Mouse (Mus musculus): ENCODE data around the gene Ciao2a. TPM values are rescaled to one million over a fixed set of nuclear protein-coding genes. Genes with fewer than 3 reads are reported as not detected.
A peak's percentile ranks its signal among the peaks of the same experiment; 100 is the strongest.

Gene Ciao2a
- 100 to 1,000 TPM; 103 TPM for total RNA-seq (2021)
- long read RNA-seq, experiment 1, transcript Ciao2a-201 (5 exons, 1,240 nt): major isoform, 83 of 99 reads
- long read RNA-seq, experiment 1, partial matches to known transcripts: 3 of 99 reads
- long read RNA-seq, experiment 1, other reads (novel, unspliced or antisense): 13 of 99 reads
- long read RNA-seq, experiment 2, transcript Ciao2a-201 (5 exons, 1,240 nt): major isoform, 110 of 122 reads
- long read RNA-seq, experiment 2, partial matches to known transcripts: 0 of 122 reads
- long read RNA-seq, experiment 2, other reads (novel, unspliced or antisense): 12 of 122 reads

DNA sequence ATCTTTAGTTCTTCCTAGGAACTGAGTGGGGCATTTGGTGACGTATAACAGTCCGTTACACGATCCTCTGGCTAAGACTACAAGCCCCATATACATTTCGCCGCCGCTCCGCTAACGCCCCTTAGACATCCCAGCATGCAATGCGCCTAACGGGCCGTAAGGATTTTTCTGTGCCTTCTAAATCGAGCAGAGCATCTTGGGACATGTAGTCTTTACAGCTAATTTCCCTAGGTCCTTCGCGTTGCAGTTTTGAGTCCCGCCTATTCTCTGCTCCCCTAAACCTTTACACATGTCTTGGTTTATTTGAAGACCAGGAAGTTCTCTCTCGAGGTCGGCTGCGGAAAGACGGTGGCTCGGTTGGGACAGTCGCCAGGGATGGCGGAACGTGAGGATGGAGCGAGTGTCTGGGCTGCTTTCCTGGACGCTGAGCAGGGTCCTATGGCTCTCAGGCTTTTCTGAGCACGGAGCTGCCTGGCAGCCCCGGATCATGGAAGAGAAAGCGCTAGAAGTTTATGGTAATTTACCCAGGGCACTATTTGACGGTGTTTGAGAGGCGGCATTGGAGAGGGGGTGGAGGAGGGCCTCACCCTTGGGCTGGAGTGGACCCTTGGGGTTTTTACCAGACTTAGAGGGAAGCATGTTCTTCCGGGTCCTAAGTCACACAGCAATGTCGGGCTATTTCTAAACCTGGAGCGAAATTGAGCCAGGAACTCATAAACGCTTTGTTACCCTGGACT is at the start of gene Ciao2a, which contains the start of gene Snx1:
Ciao2a (plus strand) TSS at position 156 of the 737 bp plus-strand sequence.
Snx1 (minus strand) TSS at position 132 of the 737 bp plus-strand sequence.
- peak; percentile 62 to 83 for DNase-seq (ENCODE audit: low spot score in 2 of 2)

DNA sequence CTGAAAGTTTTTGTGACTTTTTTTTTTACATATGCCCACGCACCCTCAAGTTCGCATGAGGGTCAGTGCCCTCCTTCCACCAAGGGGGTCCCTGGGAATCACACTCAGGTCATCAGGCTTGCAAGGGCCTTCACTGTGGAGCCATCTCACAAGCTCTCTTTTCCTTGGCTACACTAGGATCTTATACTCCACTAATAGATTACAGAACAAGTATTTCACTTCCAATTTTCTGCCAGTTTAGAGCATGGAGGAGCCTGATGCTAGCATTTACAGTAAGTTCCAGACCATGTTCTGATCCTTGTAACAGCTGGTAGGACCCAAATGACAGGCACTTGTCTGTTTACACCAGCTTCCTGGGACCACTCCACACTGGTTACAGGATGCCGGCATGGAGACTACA is 48.3 kb upstream of the Ciao2a start:
- no peak for DNase-seq (ENCODE audit: low spot score in 2 of 2)

DNA sequence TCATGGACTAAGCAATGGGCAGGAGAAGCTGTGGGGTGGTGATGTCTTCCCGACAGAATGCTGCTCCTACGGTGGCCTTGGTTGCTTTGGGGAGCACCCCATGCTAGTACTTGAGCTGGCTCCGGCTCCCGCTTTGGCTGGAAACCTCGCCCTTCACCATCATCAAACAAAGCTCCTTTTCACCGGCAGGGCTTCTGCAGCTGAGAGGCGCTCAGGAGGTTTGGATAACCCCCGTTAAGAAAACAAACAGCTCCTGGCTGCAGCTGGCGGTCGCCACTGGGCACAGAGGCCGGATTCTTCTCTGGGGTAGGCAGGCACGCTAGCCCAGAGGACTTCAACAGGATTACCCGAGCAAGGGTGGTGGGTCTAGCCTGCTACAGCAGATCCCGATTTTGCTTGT is 47.9 kb upstream of the Ciao2a start:
- no peak for DNase-seq (ENCODE audit: low spot score in 2 of 2)

DNA sequence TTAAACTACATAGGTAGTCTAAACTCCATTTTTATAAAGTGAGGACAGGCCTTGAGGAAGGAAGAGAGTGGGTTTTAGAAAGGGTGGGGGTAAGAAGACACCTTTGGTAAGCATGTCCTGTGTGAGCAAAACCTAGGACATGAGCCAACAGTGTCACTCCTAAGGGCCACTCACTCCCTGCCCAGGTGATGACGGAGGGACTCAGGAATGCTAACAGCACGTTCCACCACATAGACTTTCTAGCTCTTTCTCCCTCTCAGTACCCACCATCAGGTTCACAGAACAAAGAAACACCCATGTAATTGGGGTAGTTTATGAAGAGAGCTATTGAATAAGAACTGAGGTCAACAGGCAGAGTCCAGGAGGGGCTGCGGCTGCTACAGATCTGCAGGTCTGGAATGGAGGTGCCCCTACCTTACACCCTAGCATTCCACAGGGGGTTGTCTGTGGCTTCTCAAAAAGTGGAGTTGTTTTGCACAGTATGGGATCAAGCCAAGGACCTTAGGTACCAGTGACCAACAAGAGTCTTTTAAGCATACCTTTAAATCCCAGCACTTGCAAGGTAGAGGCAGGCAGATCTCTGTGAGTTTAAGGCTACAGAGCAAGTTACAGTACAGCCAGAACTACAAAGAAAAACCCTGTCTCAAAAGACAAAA is 45.5 kb upstream of the Ciao2a start:
- no peak for DNase-seq (ENCODE audit: low spot score in 2 of 2)

- DNase-seq (ENCODE audit: low spot score in 2 of 2): no peak
Observed at GRCm38 (mm10) chr9:66081999-66082398, 44.4 kb upstream of the Ciao2a start.

GRCm38 (mm10) chr9:66084171-66084570 is 42.2 kb upstream of the Ciao2a start:
- DNase-seq (ENCODE audit: low spot score in 2 of 2): no peak

DNA sequence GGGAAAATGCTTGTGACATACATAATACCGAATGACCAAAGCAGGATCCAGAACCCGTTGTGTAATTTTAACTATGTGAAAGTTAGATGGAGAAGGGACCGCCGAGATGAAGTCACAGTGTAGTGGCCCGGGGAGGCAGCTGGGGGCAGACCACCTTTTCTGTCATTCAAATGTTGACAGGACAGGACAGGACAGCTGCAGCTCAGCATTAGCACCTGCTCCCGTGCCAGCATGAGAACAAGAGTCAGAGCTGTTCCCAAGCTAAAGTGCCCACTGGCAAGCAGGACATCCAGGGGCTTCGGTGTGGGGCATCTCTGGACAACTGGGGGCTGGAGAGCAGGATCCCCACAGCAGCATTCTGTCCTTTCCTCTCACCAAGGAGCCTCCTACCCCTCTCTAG is 39.3 kb upstream of the Ciao2a start:
- no peak for DNase-seq (ENCODE audit: low spot score in 2 of 2)

DNA sequence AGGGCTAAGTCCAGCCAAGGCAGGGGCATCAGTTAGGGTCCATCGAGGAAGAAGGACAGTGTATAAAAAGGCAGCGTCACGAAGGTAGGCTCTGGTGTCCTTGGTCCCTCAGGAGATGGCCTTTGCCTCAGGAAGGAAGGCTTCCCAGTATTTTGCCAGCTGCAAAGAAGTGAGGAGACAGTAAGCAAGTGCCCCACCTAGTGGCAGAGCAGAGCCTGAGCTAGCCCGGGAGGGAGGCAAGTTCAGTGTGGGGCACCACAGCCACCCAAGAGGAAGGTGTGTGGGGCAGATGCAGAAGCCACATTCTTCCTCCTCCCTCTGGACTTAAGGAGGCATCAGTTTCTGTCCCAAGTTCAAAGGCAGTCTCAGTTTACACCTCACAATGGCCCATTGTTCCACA is 38.0 kb upstream of the Ciao2a start:
- peak in 1 of 2 experiments; percentile 44 for DNase-seq (ENCODE audit: low spot score in 2 of 2)

- DNase-seq (ENCODE audit: low spot score in 2 of 2): no peak
Observed at GRCm38 (mm10) chr9:66090593-66091244, 35.7 kb upstream of the Ciao2a start.

- no peak for DNase-seq (ENCODE audit: low spot score in 2 of 2)
Observed at GRCm38 (mm10) chr9:66091327-66092231, 34.8 kb upstream of the Ciao2a start.

DNA sequence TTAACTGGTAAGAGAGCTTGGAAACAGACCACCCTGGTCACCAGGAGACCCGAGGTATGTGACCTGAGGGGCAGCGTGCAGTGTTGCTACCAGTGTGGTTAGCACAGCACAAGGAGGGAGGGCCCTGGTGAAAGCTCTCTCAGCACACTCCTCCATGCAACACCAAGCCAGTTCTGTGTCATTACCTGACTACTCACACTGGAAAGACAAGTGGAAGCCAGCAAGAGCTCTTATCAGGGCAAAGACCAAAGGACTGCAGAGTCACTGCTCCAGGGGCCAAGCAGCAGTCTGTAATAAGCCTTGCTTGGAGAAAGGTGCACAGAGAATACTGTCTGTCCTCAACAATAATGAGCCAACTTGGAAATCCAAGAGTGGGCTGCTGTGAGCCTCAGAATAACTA is 33.7 kb upstream of the Ciao2a start:
- no peak for DNase-seq (ENCODE audit: low spot score in 2 of 2)

GRCm38 (mm10) chr9:66101577-66101976 is 24.8 kb upstream of the Ciao2a start:
- no peak for DNase-seq (ENCODE audit: low spot score in 2 of 2)

DNA sequence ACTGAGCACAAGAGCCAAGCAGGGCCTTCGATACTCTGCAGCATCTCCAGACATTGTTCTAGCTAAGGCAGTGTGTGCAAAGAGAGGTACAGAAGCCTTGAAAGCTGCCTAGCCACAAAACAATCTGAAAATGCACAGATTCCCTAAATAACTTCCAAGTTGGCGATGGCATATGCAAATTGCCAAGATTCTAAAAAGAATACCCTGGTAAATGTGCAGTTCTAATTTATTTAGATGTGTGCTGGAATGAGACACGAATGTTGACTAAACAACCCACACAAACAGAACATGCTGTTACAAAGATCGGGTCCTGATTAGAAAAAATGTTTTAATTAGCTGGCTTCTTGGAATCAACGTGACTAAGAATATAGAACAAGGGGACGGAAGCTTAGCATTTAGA is 23.7 kb upstream of the Ciao2a start:
- DNase-seq (ENCODE audit: low spot score in 2 of 2): no peak

GRCm38 (mm10) chr9:66104601-66105000 is 21.8 kb upstream of the Ciao2a start:
- DNase-seq (ENCODE audit: low spot score in 2 of 2): no peak

- DNase-seq (ENCODE audit: low spot score in 2 of 2): no peak
Observed at GRCm38 (mm10) chr9:66105168-66105567, 21.2 kb upstream of the Ciao2a start.

GRCm38 (mm10) chr9:66109574-66109973 is 16.8 kb upstream of the Ciao2a start:
- no peak for DNase-seq (ENCODE audit: low spot score in 2 of 2)

- DNase-seq (ENCODE audit: low spot score in 2 of 2): no peak
Observed at GRCm38 (mm10) chr9:66110126-66110525, 16.3 kb upstream of the Ciao2a start.

DNA sequence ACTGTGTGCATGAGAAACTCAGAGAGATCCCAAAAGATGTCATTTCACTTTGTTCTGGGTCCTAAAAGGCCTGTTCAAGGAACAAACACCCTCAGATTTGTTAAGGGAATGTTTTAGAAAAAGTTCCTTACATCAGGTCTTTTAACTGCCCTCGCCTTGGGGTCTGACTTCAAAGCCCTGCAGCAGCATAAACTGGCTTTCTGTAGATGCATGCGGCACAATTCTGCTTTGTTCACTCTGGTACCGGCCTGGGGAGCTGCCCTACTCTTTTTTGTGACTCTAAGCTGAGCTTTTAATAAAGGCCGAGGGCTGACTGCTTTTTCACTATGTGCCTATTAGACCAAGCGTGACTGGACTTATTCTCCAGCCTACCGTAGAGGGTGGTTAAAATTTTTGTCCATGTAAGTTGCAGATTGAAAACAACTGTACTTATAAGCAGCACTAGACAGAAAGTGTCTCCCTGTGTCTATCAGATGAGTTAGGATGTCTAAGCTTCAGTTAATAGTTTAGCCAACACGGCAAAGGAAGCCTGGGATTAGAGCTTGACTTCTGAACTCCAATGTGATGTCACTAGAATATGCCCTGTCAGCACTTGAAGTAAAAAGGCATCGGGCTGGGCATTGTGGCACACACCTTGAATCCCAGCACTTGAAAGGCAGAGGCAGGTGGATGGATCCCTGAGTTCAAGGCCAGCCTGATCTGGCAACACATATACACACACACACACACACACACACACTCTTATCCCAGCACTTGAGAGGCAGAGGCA is 15.6 kb upstream of the Ciao2a start:
- no peak for DNase-seq (ENCODE audit: low spot score in 2 of 2)

DNA sequence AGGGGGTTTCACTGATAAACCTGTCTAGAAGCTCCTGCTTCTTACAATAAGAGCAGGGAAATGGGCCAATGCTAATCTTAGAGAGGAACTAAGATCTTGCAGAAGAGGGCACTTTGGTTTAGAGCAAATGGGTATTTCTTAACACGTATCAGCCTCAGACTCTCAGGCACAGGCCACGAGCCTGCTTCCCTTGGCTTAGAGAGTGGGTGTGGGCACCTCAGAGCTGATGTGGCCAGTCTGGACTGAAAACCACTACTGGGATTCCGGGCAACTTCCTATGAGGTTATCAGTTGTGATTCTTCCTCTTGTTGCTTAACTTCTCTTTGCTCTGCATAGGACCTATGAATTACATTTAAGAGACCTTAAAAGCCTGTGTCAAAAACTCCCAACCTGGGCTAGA is 12.1 kb upstream of the Ciao2a start:
- no peak for DNase-seq (ENCODE audit: low spot score in 2 of 2)

DNA sequence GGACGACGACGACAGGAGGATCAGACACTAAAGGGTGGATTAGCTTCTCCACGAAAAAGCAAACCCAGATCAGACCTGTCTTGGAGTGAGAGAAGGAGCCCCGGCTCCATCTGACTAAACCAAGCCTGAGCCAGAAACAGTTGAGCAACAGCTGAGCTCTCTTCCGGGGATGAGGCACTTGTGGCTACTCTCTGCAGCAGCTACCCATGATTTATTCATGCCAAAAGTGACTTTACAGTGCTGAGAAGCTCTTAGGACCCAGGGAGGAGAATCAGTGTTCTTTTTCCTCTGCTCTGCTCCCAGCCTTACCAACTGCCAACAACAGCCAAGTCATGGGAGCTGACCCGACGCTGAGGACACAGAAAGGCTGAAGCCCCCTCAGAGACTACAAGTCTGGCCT is 9.5 kb upstream of the Ciao2a start:
- DNase-seq (ENCODE audit: low spot score in 2 of 2): no peak
